Mouse (Mus musculus) gastrocnemius, postnatal 10 days (tissue): ENCODE data around the gene Afap1. TPM values are rescaled to one million over a fixed set of nuclear protein-coding genes. Genes with fewer than 3 reads are reported as not detected.

ENCODE experiments used
- DNase-seq: peaks from one replicate; pipeline ENCODE4 v3.0.0; 2021; ENCODE audit warnings: mixed read lengths
- total RNA-seq, 2 experiments: library from RNA; stranded (reverse); gene quantifications; 2 replicates each; pipeline ENCODE4 v1.2.3; 2021

The Afap1 gene
- total RNA-seq, 2 experiments from 2014 or later: 18.6 to 25.9 TPM

DNA sequence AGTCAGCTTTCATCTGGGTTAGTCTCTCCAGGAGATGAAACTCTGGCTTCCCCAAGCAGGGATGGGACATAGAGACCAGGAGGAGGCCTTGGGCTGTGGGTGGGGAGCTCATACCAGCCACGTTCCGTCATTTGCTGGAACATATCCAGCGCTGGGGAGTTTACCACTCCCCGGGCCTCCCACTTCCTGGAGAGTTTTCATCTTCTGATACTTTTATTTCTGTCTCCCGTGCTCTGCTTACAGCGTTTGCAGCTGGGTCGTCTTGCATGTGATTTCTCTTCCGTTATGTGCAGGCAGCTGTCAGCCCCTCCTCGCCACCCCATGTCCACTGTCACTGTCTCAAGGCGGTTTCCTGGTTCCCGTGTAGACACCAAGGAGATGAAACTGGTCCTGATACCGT is 80.7 kb downstream of the Afap1 start:
- peak; percentile 86 for DNase-seq

DNA sequence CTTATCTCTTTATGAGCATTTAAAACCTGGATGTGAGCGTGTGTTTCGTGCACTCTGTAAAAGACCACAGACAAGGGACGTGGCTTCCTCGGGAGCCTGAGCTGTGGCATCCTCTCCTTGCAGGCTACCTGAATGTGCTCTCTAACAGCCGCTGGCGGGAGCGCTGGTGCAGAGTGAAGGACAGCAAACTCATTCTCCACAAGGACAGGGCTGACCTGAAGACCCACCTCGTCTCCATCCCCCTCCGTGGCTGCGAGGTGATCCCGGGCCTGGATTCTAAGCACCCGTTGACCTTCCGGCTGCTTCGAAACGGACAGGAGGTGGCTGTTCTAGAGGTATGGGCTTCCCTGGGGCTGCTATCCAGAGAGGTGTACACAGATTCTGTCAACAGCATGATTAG is 81.1 kb downstream of the Afap1 start:
- no peak for DNase-seq

DNA sequence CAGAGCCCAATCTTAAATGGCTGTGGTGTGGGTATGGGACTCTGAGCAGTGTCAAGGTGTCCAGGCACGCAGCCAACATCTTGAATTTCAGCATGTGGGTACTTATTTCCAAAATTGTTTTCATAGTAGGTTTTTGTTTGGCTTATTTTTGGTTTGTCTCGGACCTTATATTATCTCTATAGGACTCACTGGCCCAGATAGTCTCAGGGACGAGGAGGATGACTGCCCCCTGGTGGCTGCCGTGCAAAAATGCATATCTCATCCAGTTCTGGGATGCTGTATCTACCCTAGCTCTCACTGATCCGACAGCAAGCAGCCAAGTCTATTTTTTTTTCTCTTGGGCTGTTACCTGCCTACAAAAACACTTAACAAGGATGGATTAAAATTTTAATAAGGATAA is 82.6 kb downstream of the Afap1 start:
- DNase-seq: peak; percentile 87

DNA sequence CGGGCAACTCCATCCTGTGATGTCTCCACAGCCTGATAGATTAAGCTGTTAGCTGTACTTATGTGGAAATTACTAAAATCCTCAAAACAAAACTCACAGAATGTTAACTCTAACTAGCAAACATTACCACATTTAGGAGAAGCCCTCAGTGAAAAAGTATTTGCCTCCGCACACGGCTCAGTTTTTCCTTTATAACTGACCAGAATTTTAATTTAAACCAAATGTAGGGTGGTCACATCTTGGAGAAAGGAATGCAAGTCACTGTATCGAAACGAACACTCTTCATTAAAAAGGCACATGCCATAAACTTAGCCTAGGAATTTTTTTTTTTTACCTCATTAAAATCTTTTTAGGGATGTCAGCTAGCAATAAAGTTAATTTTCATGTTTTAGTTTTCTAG is 87.4 kb downstream of the Afap1 start:
- DNase-seq: no peak

DNA sequence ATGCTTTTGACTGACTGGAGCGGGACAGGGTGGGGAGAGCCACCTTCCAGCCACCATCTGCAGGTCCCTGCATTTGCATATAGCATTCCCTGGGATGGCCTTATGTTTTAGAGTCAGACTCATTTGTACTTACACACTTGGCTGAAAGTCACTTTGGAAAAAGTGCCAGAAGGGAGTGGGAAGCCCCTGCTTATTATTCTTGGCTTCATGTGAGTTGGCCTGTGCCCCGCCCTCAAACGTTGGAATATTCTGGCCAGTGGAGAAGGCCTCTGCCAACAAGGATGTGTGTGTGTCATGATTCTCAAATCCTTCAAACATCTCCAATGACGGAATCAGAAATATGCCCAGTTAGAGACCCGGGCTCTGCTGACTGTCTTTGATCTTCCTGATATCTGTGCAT is 88.2 kb downstream of the Afap1 start:
- DNase-seq: no peak

DNA sequence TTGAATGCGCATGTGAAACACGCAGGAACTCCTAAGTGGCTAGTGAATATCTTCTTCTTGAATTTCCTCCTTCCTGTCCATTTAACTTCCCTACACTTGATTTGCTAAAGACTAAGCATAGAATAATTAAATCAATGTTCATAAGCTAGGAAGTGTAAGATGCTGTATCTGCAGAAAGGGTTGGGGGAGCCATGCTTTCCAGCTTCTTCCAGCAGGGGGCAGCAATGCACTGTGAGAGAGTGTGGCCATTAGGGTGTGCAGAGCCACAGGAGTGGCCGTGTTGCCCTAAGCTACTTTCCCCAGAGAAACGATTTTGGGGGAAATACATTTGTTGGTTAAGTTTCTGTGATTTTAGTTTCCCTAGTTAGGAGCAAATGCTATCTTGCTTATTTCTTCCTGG is 88.9 kb downstream of the Afap1 start:
- peak; percentile 91 for DNase-seq

DNA sequence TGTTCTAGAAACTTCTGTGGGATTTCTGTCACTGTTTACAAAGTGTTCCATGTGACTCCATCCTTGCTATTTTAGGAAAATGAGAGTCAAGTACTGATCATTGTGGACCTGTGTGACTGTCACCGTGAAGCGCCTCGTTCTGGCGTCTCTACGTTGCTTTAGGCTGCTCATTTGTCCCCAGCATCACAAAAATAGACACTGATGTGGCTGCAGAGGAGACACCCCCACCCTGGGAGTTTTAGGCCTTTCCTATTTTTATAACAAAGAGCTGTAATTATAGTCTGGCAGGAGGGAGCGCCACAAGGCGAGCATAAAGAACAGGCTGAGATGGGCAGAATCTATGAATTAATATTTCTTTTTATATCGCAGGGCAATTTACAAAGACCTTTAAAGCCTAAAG is 92.5 kb downstream of the Afap1 start:
- no peak for DNase-seq

DNA sequence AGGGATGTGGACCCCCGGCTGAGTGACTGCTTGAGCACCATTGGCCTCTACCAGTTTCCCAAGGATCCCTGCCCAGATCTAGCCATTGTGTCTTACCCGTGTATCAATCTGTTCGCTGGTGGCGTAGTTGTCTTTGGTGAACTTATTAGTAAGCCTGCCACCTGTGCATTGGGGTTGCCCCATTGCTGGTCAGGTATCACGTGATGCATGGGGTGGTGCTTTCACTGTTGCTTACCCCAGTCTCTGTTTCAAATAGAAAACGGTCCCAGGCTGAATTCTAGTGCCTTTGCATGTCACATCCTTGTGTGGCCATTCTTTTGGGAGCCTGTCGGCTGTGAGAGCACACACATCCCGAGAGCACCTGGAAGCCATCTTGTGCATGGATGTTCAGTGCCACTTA is 95.0 kb downstream of the Afap1 start:
- DNase-seq: no peak

DNA sequence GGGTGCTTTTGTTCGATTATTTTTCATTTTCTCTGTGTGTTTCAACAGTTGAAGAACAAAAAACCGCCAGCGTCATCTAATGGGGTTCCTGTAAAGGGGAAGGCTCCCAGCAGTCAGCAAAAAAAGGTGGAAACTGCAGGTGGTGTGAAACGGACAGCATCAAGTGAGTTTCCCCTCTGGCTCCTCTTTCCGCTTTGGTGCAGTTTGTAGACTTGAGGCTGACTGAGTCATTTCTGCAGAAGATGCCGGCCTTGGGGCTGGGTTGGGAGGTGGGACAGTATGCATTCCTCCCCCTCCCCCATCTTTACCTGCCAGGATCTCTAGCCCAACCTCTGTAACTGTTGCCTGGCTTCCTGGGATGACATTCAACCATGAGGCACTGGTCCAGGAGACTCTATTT is 96.4 kb downstream of the Afap1 start:
- DNase-seq: no peak

DNA sequence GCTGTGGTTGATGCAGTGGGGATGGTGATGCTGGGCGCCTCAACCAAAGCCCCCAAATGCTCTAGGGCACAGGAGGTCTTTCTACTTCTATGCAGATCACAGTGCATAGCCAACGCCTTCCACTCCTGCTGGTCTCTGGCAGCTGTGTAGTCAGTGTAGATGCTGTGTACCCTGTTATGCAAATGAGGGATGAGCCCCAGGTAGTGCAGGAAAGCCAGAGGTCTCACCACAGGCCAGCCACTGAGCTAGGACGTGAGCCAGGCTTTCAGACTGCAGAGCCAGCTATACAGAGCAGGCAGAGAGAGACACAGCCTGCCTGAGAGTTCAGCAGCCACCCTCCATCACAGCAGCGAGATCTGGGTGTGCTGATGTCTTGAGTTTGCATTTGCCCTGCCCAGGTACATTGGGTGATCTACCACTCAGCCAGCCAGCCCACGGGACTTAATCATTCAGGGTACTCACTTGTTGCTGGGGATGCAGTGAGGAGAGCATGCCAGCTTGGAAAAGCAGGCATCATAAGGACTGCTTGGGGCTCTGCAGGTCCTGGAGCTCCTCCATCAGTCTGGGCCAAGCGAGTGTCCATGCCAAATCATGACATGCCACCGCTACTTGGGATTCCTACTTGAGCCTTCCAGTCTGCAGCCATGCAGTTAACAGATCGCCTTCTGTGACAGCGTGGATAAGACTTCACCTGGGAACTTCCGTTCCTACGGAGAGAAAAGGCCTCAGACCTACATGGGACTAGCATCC is 97.0 kb downstream of the Afap1 start:
- no peak for DNase-seq

DNA sequence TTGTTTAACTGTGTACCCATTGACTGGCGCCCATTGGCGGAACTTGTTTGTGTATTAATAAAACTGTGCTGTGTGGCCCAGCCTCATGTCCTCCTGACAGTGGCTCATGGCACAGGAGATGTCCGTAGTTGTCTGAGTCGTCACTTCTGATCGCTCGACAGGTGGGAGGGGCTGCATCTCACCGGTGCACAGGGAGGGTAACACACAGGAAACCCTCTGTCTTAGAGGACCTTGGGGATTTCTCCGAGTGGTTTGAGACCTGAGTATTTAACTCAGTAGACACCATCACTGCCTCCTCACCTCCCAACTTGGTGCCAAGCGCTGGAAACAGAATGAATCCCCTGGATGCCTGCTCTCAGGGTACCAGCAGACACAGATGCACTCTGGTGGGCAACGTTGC is 110.7 kb downstream of the Afap1 start:
- DNase-seq: no peak

DNA sequence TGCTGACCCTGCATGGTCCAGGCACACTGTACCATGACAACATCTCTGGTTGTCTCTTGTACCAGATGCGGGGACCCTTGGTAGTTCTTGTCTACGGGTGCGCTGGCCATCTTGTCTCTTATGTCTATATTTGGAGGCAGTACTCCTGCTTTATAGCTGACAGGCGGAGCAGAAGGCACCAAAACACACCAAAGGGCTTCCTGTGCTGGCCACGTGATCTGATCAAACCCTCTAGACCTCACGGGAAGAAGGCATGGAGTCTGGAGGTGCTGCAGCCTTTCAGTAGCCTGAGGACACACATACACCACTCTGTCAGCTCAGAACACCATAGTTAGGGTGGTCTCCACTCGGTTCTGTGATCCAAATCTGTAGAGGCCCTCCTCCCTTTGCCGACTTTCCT is 113.0 kb downstream of the Afap1 start:
- no peak for DNase-seq

DNA sequence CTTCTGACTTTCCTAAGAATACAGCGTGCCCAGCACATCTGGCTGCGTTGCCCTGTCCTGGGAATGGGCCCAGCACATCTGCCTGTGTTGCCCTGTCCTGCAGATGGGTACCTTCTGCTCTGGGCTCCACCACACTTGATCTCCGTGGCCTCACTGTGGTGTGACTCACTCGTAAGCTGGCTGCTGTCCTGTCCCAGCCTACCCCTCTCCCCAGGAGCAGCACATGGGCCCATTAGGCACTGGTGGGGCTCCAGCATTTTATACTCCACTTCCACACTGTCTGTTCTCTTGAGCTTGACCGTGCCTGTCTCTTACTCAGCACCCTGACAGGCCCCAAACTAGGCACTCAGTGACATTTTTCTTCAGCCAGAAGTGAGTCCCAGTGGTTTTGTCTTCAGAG is 113.5 kb downstream of the Afap1 start:
- DNase-seq: no peak

DNA sequence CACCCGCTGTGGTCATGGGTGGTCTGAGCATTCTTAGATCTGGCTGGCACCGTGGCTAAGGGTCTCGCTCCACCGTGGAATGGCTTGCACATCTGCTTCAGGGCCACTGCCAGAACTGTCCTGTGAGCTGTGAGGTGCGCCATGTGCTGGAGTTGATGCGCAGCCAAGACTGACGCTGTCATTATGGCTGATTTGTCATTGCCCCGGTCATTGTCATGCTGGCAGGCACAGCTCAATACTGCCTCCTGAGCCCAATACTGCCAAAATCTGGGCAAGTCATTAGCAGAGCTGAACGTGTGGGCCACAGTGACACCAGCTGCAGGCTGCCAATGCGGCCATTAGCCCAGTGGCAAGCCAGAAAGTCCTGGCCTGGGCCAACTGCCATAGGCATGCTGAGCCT is 114.5 kb downstream of the Afap1 start:
- no peak for DNase-seq

DNA sequence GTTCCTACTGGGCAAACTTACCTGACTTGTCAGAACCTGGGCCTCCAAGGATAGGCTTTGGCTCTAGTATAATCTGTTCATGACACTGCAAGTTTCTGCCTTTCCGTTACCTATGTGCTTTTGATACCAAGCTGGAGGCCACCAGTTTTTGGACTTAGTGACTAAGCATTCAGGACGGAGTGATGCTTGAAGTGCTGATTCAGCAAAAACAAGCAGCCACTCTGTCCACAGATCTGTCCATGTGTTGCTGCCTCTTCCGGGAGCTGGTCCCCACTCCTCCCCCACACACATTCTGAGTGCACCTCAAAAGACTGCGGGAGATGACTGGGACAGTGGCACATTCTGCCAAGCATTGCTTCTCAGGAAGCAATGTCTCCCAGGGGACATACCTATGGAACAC is 116.3 kb downstream of the Afap1 start:
- no peak for DNase-seq

DNA sequence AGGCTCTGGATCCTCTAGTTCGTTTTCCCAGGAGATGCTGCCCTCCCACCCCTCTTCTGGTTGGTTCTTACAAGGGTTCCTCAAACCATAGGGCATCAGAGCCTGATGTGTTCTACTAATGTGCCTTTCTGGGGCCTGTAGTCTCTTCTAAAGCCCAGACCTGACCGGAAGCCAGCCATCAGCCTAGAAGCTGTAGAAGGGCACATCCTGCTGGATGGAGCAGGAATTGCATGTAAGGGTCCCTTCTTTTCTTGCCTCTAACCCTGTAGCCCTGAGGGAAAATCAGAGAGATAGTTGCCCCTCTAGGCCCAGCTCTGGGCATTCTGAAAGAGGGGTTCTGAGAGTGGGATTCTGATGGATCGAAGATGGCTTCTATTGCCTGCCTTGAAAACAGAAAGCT is 125.2 kb downstream of the Afap1 start:
- DNase-seq: no peak

DNA sequence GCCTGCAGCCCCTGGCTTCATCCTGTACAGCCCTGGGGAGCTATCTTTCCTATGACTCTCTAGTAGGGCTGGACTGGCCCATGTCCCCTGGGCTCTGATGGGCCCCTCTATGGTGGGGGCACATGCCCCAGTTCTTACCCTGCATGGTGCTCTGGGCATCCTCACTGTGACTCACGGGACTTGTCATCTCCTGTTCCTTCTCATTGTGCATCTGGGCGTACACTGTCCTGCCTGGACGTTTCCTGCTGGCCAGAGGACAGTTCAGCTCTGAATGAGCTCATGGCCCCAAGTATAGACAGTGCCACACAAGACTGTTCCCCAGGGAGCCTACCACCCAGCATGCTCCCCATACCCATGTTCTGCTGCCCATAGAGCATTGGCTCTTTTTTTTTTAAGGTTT is 128.0 kb downstream of the Afap1 start:
- DNase-seq: no peak

DNA sequence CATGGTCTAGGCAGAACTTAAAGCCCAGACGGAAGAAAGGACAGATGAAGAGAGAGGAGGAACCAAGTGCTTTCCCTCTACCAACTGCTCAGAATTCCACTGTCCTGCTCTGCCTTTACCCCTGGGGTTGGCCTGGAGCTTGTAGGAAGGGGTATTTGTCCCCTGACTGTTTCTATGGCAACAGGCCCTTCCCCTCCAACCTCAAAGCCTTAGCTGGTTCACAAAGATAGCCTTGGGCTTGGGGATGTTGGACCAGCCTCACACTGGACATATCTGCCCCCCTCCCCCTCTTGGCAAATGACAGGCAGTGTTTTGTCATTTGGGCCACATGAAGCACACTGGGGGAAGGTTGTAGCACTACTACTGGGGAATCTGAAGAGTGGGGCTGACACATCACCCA is 129.2 kb downstream of the Afap1 start:
- no peak for DNase-seq

DNA sequence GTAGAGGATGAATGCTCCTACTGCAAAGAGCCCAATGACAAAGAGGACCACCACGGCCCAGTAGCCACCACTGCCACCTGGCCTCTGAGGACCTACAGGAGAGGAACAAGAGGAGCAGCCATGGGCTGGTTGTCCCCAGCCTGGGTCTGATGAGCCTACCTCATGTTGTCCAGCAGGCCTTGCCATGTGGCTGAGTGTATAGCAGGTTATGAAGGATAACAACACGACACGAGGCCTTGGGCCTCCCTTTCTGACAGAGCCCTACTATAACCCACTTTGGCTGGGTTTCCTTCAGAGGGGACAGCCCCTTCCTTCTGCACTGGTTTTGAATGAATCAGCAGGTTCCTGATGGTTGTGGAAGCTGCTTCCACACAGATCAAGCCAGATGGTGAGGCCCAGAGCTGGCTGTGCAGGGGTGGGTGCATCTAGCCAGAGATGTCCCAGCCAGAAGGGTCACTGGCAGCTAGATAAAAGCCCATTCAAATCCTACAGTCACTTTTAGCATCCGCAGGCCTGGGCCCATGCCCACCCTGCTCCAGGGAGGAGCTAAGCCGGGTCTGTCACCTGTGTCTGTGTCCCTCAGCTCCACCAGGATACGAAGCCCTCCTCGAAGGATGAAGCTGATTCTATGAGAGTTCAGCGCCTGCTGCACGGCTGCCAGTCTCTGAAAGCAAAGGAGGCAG is 131.0 kb downstream of the Afap1 start:
- no peak for DNase-seq

DNA sequence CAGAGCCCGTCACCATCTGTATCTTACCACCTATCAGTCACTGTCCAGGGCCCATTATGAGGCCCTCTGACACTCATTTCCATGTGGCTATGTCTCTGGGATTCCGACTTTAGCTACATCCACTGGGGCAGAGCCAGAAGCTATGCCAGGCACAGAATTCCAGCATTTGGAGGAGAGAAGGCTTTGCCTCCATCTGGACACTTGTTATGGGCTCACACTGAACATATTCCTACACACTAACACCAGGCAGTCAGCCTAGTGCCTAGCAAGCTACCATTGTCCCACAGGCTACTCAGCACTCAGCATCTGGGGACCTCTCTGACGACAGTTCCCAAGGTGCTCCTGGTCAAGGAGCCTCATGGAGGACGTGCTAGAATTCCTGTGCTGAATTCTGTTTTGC is 132.0 kb downstream of the Afap1 start:
- no peak for DNase-seq

DNA sequence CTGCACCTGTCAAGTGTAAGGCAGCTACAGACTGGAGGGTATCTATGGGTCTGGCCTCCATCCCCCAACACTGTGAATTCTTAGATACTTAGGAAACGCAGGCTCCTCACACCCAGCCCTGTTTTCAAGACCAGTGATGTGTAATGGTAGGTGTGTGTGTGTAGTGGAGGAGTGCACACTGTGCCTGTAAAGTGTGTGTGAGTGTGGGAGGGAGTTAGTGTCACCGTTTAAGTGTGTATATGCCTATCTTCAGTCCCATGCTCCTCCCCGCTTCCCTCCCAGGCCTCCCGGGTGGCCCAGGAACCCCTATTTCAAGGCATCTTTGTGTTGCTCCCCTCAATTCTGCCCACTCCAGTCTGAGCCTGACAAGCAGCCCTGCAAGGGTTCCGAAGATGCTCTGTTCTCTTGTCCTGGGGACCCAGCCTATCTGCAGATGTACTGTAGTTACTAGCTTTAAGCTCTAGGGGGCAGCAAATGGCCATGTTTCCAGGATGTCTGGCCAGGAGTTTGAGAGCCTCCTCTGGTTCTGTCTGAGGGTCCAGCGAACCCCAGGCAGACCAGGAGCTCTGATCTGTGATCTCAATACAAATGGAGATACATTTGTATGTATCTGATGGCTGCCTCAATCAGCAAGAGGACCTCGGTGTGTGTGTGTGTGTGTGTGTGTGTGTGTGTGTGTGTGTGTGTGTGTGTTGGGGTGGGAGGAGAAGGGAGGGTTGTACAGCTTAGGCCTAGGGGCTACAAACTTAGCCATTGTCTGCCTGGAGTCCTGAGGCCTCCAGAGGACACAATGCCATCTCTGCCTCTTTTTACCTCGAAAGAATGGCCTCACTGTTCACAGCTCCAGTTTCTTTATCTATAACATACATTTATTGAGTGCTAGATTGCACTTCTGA is 140.7 kb downstream of the Afap1 start:
- DNase-seq: peak; percentile 31

DNA sequence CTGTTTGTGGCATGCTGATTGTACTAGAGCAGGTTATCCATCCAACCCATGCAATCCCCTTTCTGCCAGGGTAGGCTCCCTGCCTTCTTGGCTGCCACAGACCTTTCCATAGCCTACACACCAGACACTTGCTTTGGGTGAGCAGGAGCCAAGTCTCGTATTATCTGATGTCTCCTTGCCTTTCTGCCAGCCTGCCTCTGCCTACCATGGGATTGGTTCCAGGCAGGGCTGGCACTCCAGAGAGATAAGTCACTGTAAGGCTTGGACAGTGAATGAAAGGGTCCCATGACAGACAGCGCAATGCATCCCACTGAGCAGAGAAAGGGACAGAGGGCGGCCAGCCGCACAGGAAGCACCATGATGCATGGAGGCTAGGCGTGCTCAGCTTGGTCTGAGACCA is 146.5 kb downstream of the Afap1 start:
- DNase-seq: no peak
